Mouse (Mus musculus): Measurements from ENCODE around the gene Hoxa11. TPM values are rescaled to one million over a fixed set of nuclear protein-coding genes. Genes with fewer than 3 reads are reported as not detected.

The Hoxa11 gene
- not detected for total RNA-seq (2023)

DNA sequence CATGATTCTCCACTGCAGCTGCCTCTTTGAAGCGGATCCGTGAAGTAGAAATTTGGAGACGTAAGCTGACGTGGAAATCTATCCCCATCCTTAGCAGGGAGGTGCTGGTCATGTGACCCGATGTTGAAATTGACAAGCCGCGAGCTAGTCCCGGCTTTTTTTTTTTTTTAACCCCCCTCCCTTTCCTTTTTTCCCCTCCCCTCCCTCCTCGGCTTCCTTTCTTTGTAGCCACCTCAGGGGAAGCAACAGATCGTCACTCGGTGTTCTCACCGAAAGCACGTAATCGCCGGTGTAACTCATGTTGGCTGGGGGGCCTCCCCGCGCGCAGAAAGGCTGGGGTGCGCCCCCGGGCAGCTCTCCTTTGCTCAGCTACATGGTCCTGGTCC lies at the start of gene Hoxa11:
Hoxa11 (minus strand) TSS at position 54 of the 386 bp plus-strand sequence.

DNA sequence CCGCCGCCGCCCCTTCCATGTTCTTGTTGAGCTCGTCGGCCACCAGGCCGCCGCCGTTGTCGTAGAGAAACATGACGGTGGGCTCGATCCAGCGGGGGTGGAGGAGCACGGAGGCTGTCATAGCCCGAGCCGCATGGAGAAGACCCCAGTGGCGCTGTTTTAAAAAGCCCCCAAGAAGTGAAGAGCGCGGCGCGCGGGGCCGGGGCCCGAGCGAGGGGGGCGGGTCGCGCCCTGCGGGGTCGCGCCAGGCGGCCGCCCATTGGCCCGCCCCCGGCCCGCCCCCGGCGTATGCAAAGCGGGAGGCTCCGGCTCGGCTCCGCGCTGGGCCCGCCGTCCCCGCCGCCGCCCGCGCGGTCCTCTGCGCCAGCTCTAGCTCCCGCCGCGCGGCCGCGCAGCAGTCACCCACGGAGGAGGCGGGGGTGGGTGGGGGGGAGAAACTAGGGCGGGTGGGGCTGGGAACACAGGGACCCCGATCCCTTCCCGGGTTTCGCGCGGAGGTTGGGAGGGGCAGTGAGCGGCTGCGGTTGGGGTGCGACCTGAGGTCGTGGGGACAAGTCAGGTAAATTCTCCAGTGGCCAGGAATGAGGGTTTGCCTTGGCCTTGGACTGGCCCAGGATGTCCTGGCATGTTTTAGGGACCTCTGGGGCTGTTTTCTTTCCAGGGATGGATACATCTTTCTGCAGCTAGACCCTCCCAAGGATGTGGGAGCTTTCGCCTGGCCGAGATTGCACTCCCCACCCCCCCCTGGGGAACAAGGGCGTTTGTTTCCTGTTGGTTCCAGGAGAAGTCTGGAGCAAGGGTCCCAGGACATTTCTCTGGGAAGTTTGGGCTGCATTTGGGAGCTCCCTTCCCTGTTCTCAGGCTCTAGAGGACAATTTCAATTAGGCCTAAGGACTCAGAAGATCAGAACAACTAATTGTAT lies 15.3 kb upstream of the Hoxa11 start, which contains the start of gene Hoxa13:
Hoxa13 (minus strand) TSS at position 227 of the 922 bp plus-strand sequence.

DNA sequence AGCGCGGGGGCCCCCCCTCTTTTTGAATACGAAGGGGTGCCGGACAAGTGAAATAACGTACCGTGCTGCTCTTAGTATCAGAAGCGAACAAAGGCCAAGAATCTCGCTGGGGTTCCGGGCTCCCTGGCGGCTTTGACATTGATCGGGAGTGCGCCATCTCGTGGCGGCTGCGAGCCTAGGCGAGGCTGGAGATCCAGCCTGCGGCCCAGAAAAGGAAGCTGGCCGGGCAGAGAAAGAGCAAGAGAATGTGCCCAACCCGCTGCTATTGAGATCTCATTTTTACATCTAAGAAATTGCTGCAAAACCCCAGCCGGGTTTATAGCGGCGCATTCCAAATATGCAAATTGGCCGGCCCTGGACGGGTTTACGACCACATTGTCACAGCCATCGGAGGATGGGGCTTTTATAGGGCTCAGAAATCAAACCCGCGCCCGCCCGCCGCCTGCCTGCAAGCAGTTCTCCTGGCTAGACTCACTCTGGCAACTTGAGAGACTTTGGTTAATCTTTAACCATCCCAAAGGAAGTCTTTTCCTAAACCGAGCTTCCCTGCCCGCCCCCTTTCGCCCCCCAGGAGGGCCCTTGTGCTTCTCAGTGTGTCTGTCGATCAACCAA lies 5.1 kb downstream of the Hoxa11 start, which contains the start of gene Hoxa10:
Hoxa10 (minus strand) TSS at position 466 of the 612 bp plus-strand sequence.

DNA sequence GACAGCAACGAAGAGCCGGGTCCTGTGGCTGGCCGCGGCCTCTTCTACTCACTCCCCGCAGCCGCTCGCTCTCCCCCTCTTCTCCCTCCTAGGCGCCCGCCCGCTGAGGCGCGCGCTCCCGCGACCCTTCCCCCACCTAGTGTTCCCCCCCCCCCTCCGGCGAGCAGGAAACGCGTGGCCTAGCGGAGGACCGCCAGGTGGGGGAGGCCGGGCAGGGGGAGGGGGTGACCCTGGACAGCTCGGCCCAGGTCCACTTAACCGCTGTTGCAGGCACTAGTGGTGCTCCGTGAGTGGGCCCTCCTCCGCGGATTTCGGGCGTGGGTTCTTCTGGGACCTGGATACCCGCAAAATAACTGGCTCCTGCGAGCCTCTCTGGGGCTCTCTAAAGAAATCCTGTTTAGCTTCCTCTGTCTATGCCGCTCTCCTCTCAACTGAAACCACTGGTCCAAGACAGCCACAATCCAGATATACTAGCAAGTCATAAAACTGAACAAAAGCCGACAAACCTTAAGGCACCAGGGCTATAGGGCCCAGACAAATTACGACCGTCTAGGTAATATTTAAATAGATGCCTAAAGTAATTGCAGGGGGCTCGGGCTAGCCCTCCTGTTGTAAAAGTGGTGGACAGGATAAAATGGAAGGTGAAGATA lies 15.0 kb downstream of the Hoxa11 start, which contains the start of gene Hoxa9:
Hoxa9 (minus strand) TSS at position 574 of the 650 bp plus-strand sequence.

DNA sequence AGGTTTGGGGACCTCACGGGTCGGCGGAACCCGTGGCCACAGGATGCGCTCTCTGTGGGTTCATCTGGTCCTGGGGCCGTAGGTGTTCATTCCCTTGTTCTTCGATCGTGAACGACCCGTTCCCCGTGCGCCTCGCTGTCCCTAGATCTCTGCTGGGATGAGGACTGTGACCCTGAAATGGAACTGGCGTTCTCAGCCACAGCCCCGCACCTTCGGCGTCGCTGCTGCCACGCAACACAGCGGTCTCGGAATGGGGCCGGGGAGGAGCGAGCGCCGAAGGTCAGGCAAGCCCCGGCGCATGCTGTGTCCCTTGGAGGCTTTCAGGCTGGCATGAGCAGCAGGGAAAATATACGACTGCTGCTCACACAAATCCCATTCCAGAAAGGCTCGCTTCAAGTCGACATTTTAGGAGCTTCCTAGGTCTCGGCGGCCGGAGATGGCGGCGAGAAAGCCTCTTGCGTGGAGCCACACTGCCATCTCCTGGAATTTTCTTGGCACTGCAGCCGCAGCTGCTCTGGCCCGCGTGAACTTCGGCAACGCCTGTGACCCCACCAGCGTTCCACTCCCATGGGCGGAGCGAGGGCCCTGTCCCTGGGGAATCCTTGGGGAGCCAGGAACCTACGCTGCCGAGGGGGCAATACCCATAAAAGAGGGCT lies 24.1 kb downstream of the Hoxa11 start, which contains the start of gene Hoxa7:
Hoxa7 (minus strand) TSS at position 518 of the 656 bp plus-strand sequence.

DNA sequence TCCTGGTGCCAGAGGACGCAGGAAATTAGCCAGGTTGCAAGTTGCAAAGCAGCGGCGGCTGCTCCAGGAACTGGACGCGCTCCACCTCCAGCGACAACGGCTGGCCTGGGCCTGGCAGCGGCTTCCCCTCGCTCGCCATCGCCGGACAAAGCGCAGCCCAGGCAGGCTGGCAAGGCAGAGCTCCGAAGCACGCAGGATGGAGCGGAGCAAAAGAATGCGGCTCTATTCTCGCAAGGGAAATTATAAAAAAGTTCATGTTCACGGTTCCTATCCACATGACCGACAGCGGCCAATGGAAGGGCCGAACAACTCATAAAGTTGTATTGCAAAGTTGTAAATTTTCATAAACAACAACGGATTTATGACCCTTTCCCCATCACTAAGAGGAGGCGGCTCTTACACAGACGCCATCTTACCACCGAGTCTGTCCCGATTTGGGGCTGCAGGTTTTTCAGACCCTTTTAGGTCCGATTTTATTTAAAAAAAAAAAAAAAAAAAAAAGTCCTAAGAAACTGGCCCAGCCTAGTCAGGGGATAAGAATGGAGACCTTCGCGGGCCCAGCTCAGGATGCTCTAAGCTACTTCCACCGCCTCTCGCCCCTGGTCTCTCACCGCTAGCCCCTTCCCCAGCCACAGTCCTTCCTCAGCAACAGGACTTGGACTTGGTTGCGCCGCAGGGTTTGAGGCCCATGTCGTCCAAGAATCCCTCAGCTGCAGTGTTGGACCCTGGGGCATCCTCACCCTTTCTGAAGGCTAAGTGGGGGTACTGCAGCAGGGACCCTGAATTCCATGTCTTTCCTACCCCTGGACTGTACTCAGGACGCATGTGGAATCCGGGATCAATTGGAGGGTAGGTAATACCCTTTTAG lies 32.3 kb downstream of the Hoxa11 start, which contains the start of the genes Hoxa3 and Gm28308:
Hoxa3 (minus strand) TSS at position 218 of the 868 bp plus-strand sequence.
Gm28308 (minus strand) TSS at position 221 of the 868 bp plus-strand sequence.

DNA sequence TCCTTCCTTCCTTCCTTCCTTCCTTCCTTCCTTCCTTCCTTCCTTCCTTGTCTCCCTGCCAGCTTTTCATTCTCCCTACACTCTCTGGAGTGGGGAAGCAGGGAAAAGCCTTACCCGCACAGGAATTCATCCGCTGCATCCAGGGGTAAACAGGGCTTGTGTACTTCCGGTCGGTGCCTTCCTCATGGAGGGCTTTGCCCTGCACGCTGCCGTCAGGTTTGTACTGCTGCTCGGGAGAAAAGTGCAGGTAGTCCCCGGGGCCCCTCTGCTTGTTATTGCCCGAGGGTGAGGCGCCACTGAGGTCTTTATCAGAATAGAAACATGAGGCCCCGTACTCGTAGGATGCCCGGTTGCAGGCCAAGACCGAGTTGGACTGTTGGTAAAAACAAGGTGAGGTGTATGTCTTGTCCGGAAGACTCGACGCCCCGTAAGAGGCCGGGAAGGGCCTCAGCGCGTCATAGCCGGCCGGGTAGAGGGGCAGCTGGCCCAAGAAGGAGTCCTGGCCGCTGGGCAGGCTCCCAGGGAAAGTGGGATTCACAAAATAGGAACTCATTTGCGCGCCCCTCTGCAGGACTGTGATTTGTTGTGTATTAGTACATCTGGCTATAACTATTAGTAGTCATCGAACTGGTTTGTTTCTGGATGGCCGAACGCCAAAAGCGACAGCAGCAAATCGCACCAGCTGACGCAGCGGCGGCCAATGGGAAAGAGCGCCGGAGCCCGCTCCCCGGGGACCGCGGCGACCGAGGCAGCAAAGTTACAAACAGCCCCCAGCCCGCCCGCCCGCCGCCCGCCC lies 37.3 kb downstream of the Hoxa11 start, which contains the start of gene Hoxa6:
Hoxa6 (minus strand) TSS at position 651 of the 796 bp plus-strand sequence.

DNA sequence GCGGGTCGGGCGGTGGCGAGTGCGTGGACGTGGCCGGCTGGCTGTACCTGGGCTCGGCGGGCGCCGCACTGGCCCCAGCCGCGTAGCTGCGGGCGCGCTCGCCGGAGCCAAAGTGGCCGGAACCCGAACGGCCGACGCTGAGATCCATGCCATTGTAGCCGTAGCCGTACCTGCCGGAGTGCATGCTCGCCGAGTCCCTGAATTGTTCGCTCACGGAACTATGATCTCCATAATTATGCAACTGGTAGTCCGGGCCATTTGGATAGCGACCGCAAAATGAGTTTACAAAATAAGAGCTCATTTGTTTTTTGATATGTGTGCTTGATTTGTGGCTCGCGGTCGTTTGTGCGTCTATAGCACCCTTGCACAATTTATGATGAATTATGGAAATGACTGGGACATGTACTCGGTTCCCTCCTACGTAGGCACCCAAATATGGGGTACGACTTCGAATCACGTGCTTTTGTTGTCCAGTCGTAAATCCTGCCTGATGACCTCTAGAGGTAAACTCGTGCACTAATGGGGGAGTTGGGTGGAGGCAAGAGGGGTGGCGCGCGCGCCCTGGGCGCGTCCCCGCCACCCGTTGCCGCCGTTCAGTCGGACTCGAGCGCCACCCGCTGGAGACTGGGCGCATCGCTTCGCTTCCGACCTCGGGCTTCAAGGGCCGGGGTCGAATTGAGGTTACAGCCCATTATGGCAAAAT lies 41.4 kb downstream of the Hoxa11 start, which contains the start of gene Hoxa5:
Hoxa5 (minus strand) TSS at position 538 of the 703 bp plus-strand sequence.

Other genes with a start within 250 kb of the Hoxa11 start
- 100 to 1,000 TPM; 179 to 182 TPM for gene Skap2, start 233.3 kb downstream of the Hoxa11 start, total RNA-seq (2023)
- under 1 TPM; 0.34 to 0.55 TPM for gene Hoxa1, start 87.5 kb downstream of the Hoxa11 start, total RNA-seq (2023)
- gene Hoxa2, start 81.0 kb downstream of the Hoxa11 start, total RNA-seq (2023) = not detected
- gene 5730596B20Rik, start 68.3 kb downstream of the Hoxa11 start, total RNA-seq (2023) = not detected
- not detected for gene Hoxa4, start 54.1 kb downstream of the Hoxa11 start, total RNA-seq (2023)
- under 1 TPM in 1 of 2 experiments, not detected in 1; 0.27 TPM for gene Hoxa5, start 41.2 kb downstream of the Hoxa11 start, total RNA-seq (2023)
- not detected for gene Hoxa6, start 37.1 kb downstream of the Hoxa11 start, total RNA-seq (2023)
- under 1 TPM in 1 of 2 experiments, not detected in 1; 0.24 TPM for gene Hoxa3, start 32.5 kb downstream of the Hoxa11 start, total RNA-seq (2023)
- not detected for gene Gm28308, start 32.5 kb downstream of the Hoxa11 start, total RNA-seq (2023)
- not detected for gene Hoxa7, start 24.0 kb downstream of the Hoxa11 start, total RNA-seq (2023)
- not detected for gene Hoxa9, start 14.7 kb downstream of the Hoxa11 start, total RNA-seq (2023)
- not detected for gene Hoxa10, start 5.0 kb downstream of the Hoxa11 start, total RNA-seq (2023)
- gene Hoxa13, start 15.1 kb upstream of the Hoxa11 start, total RNA-seq (2023) = not detected
- gene Evx1, start 67.7 kb upstream of the Hoxa11 start, total RNA-seq (2023) = not detected

All from monocyte, adult 59 days (primary cell).